Mouse (Mus musculus): ENCODE measurements around the gene Dab2ip. TPM values are rescaled to one million over a fixed set of nuclear protein-coding genes. Genes with fewer than 3 reads are reported as not detected.

The Dab2ip gene
- 4.2 and 5.7 TPM in 2 replicates for polyA plus RNA-seq (2012; rRNA removed)

GRCm38 (mm10) chr2:35557911-35558825, at the start of gene Dab2ip:
Dab2ip (plus strand) TSS chr2:35558266.

Other genes with a start within 250 kb of the Dab2ip start
- 65.5 and 66.6 TPM in 2 replicates for gene Stom, start 221.3 kb upstream of the Dab2ip start, polyA plus RNA-seq (2012; rRNA removed)
- not detected in 2 replicates for gene 4930568D16Rik, start 190.5 kb upstream of the Dab2ip start, polyA plus RNA-seq (2012; rRNA removed)
- not detected in 2 replicates for gene 4930402F06Rik, start 161.1 kb upstream of the Dab2ip start, polyA plus RNA-seq (2012; rRNA removed)
- gene Ggta1, start 95.0 kb upstream of the Dab2ip start, polyA plus RNA-seq (2012; rRNA removed), result 6.7 and 6.9 TPM in 2 replicates